Mouse (Mus musculus) kidney, postnatal 0 days (tissue): ENCODE measurements around the gene Ccdc182. TPM values are rescaled to one million over a fixed set of nuclear protein-coding genes. Genes with fewer than 3 reads are reported as not detected.

ENCODE experiments used
- ATAC-seq: fragments of 200-750 bp; cut with Nextera tagmentation; replicated peaks from 2 replicates; pipeline ENCODE4 v1.8.0; 2017; ENCODE audit warnings: low read depth, moderate number of reproducible peaks, moderate TSS enrichment, moderate library complexity; ENCODE audit not compliant: low FRiP score
- DNase-seq: peaks from one replicate; pipeline ENCODE4 v3.0.0-alpha.2; 2016; ENCODE audit warnings: low spot score
- H3K27ac ChIP-seq: fragments of 300-500 bp; sonication (generic); 2 replicates; pipeline ENCODE4 v1.5.1; 2014; ENCODE audit warnings: mild to moderate bottlenecking
- H3K27me3 ChIP-seq: fragments of 300-500 bp; sonication (generic); 2 replicates; pipeline ENCODE4 v1.6.1; 2014; ENCODE audit warnings: low read length, mixed read lengths; ENCODE audit not compliant: insufficient read depth
- H3K36me3 ChIP-seq: fragments of 300-500 bp; sonication (generic); 2 replicates; pipeline ENCODE4 v1.6.1; 2014; ENCODE audit warnings: low read length, mixed read lengths; ENCODE audit not compliant: insufficient read depth
- H3K4me1 ChIP-seq: fragments of 300-500 bp; sonication (generic); replicated peaks from 2 replicates; pipeline ENCODE4 v1.6.1; 2014; ENCODE audit warnings: antibody characterized with exemption, low read length, mixed read lengths; ENCODE audit not compliant: insufficient read depth
- H3K4me2 ChIP-seq: fragments of 300-500 bp; sonication (generic); 2 replicates; pipeline ENCODE4 v1.6.1; 2014; ENCODE audit warnings: mild to moderate bottlenecking, low read length, moderate library complexity, mixed read lengths
- H3K4me3 ChIP-seq: fragments of 300-500 bp; sonication (generic); replicated peaks from 2 replicates; pipeline ENCODE4 v1.5.1; 2014; ENCODE audit warnings: low read depth, low read length
- H3K9ac ChIP-seq: fragments of 300-500 bp; sonication (generic); 2 replicates; pipeline ENCODE4 v1.6.1; 2014; ENCODE audit warnings: low read depth, low read length
- H3K9me3 ChIP-seq: fragments of 300-500 bp; sonication (generic); replicated peaks from 2 replicates; pipeline ENCODE4 v1.6.1; 2016; ENCODE audit warnings: low read length, inconsistent platforms, mixed read lengths
- CTCF ChIP-seq: IDR thresholded peaks from 2 replicates; pipeline ENCODE4 v1.5.1; 2016; ENCODE audit warnings: antibody characterized with exemption, low read depth, mild to moderate bottlenecking, moderate library complexity
- WGBS: fragments of 180-500 bp; shearing (Covaris S2); extraction: QIAGEN DNeasy Blood & Tissue Kit; methylation state at CpG from one replicate; pipeline ENCODE4 v1.1.7; 2014; 5-methylcytosine and 5-hydroxymethylcytosine counted together
- polyA plus RNA-seq: library from polyadenylated mRNA; unstranded; fragments of >200 nt; fragmentation: Nextera tagmentation; extraction: Ambion mirVana; gene quantifications from 2 replicates; pipeline ENCODE4 v1.2.1, GENCODE M21; 2015

The Ccdc182 gene
- polyA plus RNA-seq, 1 experiment from 2014 or later, result 4.2 TPM

DNA sequence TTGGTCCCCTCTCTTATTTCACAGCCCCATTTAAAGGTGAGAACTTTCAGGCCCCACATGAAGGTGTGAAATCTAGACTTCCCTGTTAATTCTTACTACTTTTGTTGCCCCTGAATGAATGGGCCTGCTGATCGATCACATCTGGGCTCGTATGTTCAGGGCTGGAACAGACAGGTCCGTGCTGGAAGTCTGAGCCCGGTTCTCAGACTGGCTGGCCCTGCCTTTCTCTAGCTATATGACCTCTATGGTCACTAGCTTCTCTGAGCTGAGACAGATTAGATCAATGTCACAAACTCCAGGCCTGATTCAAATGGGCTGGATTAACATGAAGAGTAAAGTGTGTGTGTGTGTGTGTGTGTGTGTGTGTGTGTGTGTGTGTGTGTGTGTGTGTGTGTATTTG is 14.9 kb upstream of the Ccdc182 start:
- DNase-seq (no peak), ATAC-seq (no peak)
- no peaks in the 10 kb centered on the region for H3K27me3 ChIP-seq
- no peaks in the 10 kb centered on the region for H3K36me3 ChIP-seq
- H3K4me2 ChIP-seq, result no peak overlapping the region
- no peak for TF ChIP-seq CTCF
- peaks cover 7% of the 10 kb centered on the region; the same call in 1 of the 2 replicates for H3K4me1 ChIP-seq
- no peak overlapping the region for H3K4me3 ChIP-seq
- no peak overlapping the region for H3K27ac ChIP-seq
- 48% methylated on average over 4 of the region's 4 CpGs for WGBS
- no peaks in the 10 kb centered on the region for H3K9me3 ChIP-seq
- H3K9ac ChIP-seq, result no peak overlapping the region

DNA sequence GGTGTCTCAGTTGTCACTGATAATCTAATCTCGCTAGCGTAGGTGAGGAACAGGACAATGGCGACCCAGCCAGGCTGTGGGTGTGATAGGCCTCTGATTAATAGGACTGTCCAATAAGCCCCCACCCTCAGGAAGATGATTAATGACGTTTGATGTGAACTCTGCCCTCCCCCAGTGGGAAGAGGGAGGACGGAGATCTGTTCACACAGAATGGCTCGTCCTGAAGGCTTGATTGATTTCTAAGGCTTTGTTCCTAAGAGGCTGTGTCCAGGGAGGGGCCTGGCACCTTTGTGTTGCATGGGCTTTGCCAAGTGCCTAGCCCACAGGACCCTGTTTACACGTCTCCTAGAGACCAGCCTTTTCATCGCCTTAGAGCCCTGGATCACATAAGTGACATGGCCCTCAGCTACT is 13.4 kb upstream of the Ccdc182 start:
- H3K4me1 ChIP-seq, result no peaks in the 10 kb centered on the region
- H3K4me3 ChIP-seq, result no peak overlapping the region
- H3K4me2 ChIP-seq, result no peak overlapping the region
- WGBS, result 35% methylated on average over 8 of the region's 8 CpGs
- no peaks in the 10 kb centered on the region for H3K9me3 ChIP-seq
- H3K9ac ChIP-seq, result no peak overlapping the region
- DNase-seq (no peak), ATAC-seq (no peak)
- H3K27me3 ChIP-seq, result no peaks in the 10 kb centered on the region
- no peak overlapping the region for H3K27ac ChIP-seq
- no peaks in the 10 kb centered on the region for H3K36me3 ChIP-seq
- no peak for TF ChIP-seq CTCF

GRCm38 (mm10) chr11:88281428-88282119 is 12.3 kb upstream of the Ccdc182 start:
- ATAC-seq (no peak), DNase-seq (no peak)
- 85% methylated on average over 8 of the region's 8 CpGs for WGBS
- no peak overlapping the region for H3K27ac ChIP-seq
- no peak overlapping the region for H3K9ac ChIP-seq
- peak; percentile 49 for TF ChIP-seq CTCF
- H3K9me3 ChIP-seq, result no peaks in the 10 kb centered on the region
- H3K4me3 ChIP-seq, result no peak overlapping the region
- 0 out of 2 replicates have a peak, but pooled peaks cover 3% of the 10 kb centered on the region for H3K4me1 ChIP-seq
- H3K4me2 ChIP-seq, result no peak overlapping the region
- no peaks in the 10 kb centered on the region for H3K36me3 ChIP-seq
- no peaks in the 10 kb centered on the region for H3K27me3 ChIP-seq

- no peaks in the 10 kb centered on the region for H3K9me3 ChIP-seq
- H3K4me3 ChIP-seq, result no peak overlapping the region
- 98% methylated on average over 2 of the region's 2 CpGs for WGBS
- 0 out of 2 replicates have a peak, but pooled peaks cover 3% of the 10 kb centered on the region for H3K4me1 ChIP-seq
- H3K27me3 ChIP-seq, result no peaks in the 10 kb centered on the region
- peak; percentile 45; the same call in 1 of the 2 replicates for TF ChIP-seq CTCF
- H3K27ac ChIP-seq, result no peak overlapping the region
- no peak overlapping the region for H3K4me2 ChIP-seq
- H3K36me3 ChIP-seq, result no peaks in the 10 kb centered on the region
- H3K9ac ChIP-seq, result no peak overlapping the region
- ATAC-seq (no peak), DNase-seq (no peak)
These were observed 11.3 kb upstream of the Ccdc182 start for GRCm38 (mm10) chr11:88282516-88282915.

DNA sequence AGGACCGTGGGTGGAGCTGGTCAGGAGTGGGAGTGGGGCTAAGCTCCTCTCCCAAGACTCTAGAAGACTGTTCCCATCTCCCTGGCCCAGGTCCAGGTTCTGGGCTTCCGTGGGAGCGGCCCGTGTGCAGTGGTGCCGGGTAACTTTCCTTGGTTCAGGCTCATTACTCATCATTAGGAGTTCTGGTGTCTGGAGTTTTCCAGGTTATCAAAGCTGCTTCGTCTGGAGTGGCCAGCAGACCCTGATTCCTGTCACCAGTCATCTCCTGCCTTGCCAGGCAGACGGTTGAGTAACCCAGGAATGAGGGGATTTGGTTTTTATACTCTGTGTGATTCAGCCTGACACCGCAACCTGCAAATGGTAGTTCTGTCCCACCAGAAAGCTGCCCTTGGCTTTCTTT is 7.8 kb upstream of the Ccdc182 start:
- 18% methylated on average over 8 of the region's 8 CpGs for WGBS
- no peaks in the 10 kb centered on the region for H3K27me3 ChIP-seq
- no peak overlapping the region for H3K4me2 ChIP-seq
- TF ChIP-seq CTCF, result no peak
- no peaks in the 10 kb centered on the region for H3K9me3 ChIP-seq
- H3K4me3 ChIP-seq, result no peak overlapping the region
- DNase-seq, result peak; percentile 70
- 0 out of 2 replicates have a peak, but pooled peaks cover 7% of the 10 kb centered on the region for H3K4me1 ChIP-seq
- peak overlapping the region; percentile 58; the same call in 1 of the 2 replicates for H3K27ac ChIP-seq
- ATAC-seq, result no peak; the same call in 1 of the 2 replicates
- H3K36me3 ChIP-seq, result no peaks in the 10 kb centered on the region
- H3K9ac ChIP-seq, result no peak overlapping the region

GRCm38 (mm10) chr11:88288400-88288799 is 5.5 kb upstream of the Ccdc182 start:
- WGBS, result 24% methylated on average over 11 of the region's 11 CpGs
- Histone ChIP-seq H3K27me3 (no peaks in the 10 kb centered on the region), H3K27ac (no peak overlapping the region), H3K4me1 (0 out of 2 replicates have a peak, but pooled peaks cover 7% of the 10 kb centered on the region), H3K9ac (no peak overlapping the region), H3K36me3 (no peaks in the 10 kb centered on the region), H3K4me2 (no peak overlapping the region), H3K9me3 (no peaks in the 10 kb centered on the region), H3K4me3 (no peak overlapping the region)
- TF ChIP-seq CTCF, result no peak
- no peak; the same call in 1 of the 2 replicates for ATAC-seq
- no peak for DNase-seq
